Mouse (Mus musculus) ES-Bruce4 (cell line): ENCODE measurements around the gene Ifna9.

Source experiments
- CTCF ChIP-seq: IDR thresholded peaks from one replicate; pipeline ENCODE4 v1.8.1; 2011; ENCODE audit warnings: low read depth, low read length
- EP300 ChIP-seq: IDR thresholded peaks from 2 replicates; pipeline ENCODE4 v1.6.1; 2011; ENCODE audit warnings: low read depth, low read length; ENCODE audit not compliant: insufficient read depth
- POLR2A ChIP-seq: IDR thresholded peaks from one replicate; pipeline ENCODE4 v1.8.1; 2011; ENCODE audit warnings: low read length; ENCODE audit not compliant: insufficient read depth

- no peak for TF ChIP-seq CTCF
- no peak for TF ChIP-seq POLR2A
- no peak for TF ChIP-seq EP300
These were observed 30.4 kb downstream of the Ifna9 start for GRCm38 (mm10) chr4:88561791-88562190.
